ENCODE assay signal across 21 mouse cellular contexts in the genomic region with DNA sequence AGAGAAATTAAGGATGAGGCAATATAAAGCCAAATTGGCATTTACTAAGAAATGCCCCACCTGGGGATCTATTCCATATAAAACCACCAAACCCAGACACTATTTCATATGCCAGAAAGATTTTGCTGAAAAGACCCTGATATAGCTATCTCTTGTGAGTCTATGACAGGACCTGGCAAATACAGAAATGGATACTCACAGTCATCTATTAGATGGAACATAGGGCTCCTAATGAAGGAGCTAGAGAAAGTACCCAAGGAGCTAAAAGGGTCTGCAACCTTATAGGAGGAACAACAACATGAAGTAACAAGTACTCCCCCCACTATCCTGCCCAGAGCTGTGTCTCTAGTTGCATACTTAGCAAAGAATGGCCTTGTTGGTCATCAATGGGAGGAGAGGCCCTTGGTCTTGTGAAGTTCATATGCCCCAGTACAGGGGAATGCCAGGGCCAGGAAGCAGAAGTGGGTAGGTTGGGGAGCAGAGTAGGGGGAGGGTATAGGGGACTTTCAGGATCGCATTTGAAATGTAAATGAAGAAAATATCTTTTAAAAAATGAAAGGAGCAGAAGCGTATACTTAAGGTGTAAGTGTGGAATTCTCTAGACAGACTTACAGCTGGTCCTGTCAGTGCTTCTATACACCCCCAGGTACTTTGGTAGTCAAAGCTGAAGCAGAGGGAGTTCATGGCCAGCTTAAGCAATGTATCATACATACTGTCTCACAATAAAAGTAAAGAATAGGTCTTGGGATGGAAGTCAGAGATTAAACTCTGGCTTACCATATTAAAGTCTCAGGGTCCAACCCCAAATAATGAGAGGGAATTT.
"Had no signal": no experiment of that assay in that cellular context is flagged by ENCODE, and none has a peak within 500 bp of the region (broad histone marks: within the 10 kb centered on the region; RNA-seq: fewer than 3 reads in every experiment).

No protein-coding gene starts in this region.

- H3K4me2 ChIP-seq: liver, embryonic 13.5 days; liver, embryonic 15.5 days; lung, embryonic 15.5 days; midbrain, embryonic 11.5 days; midbrain, embryonic 13.5 days; midbrain, embryonic 15.5 days; neural tube, embryonic 12.5 days; stomach, embryonic 15.5 days had no signal

- ATAC-seq: liver, postnatal 0 days; lung, postnatal 0 days; midbrain, embryonic 13.5 days; midbrain, embryonic 15.5 days had no signal

- H3K4me3 ChIP-seq: liver, embryonic 13.5 days; liver, embryonic 15.5 days; lung, embryonic 15.5 days; megakaryocyte, embryonic 14.5 days; midbrain, embryonic 13.5 days; midbrain, embryonic 15.5 days; neural tube, embryonic 12.5 days; stomach, embryonic 15.5 days had no signal

- DNase-seq: liver, embryonic 13.5 days; liver, postnatal 0 days; lung, adult 2 months; lung, postnatal 14 days; lung, postnatal 36 days; right cerebral cortex, postnatal 14 days; right cerebral cortex, postnatal 4 days; thymus, adult 2 months; thymus, postnatal 25 days; thymus, postnatal 4 days had no signal

- H3K36me3 ChIP-seq: liver, embryonic 13.5 days; liver, embryonic 15.5 days; lung, embryonic 15.5 days; midbrain, embryonic 13.5 days; midbrain, embryonic 15.5 days; neural tube, embryonic 12.5 days; stomach, embryonic 15.5 days had no signal

- H3K27ac ChIP-seq: liver, embryonic 13.5 days; liver, embryonic 15.5 days; lung, embryonic 15.5 days; macrophage; midbrain, embryonic 13.5 days; midbrain, embryonic 15.5 days; neural tube, embryonic 12.5 days; stomach, embryonic 15.5 days; stomach, postnatal 0 days had no signal

- H3K9me3 ChIP-seq: liver, embryonic 13.5 days; liver, embryonic 15.5 days; lung, embryonic 15.5 days; megakaryocyte, embryonic 14.5 days; midbrain, embryonic 13.5 days; midbrain, embryonic 15.5 days; neural tube, embryonic 12.5 days; stomach, embryonic 15.5 days had no signal

- H3K9ac ChIP-seq: liver, embryonic 13.5 days; liver, embryonic 15.5 days; liver, postnatal 0 days; lung, embryonic 15.5 days; midbrain, embryonic 13.5 days; midbrain, embryonic 15.5 days; neural tube, embryonic 12.5 days; stomach, embryonic 15.5 days had no signal

- H3K27me3 ChIP-seq: liver, embryonic 13.5 days; liver, embryonic 15.5 days; lung, embryonic 15.5 days; megakaryocyte, embryonic 14.5 days; midbrain, embryonic 13.5 days; midbrain, embryonic 15.5 days; neural tube, embryonic 12.5 days; stomach, embryonic 15.5 days had no signal

- H3K4me1 ChIP-seq: liver, embryonic 13.5 days; liver, embryonic 15.5 days; lung, embryonic 15.5 days; megakaryocyte, embryonic 14.5 days; midbrain, embryonic 13.5 days; midbrain, embryonic 15.5 days; neural tube, embryonic 12.5 days; stomach, embryonic 15.5 days had no signal
